Mouse (Mus musculus): ENCODE data around the gene Sec14l3.

Sec14l3 gene

DNA sequence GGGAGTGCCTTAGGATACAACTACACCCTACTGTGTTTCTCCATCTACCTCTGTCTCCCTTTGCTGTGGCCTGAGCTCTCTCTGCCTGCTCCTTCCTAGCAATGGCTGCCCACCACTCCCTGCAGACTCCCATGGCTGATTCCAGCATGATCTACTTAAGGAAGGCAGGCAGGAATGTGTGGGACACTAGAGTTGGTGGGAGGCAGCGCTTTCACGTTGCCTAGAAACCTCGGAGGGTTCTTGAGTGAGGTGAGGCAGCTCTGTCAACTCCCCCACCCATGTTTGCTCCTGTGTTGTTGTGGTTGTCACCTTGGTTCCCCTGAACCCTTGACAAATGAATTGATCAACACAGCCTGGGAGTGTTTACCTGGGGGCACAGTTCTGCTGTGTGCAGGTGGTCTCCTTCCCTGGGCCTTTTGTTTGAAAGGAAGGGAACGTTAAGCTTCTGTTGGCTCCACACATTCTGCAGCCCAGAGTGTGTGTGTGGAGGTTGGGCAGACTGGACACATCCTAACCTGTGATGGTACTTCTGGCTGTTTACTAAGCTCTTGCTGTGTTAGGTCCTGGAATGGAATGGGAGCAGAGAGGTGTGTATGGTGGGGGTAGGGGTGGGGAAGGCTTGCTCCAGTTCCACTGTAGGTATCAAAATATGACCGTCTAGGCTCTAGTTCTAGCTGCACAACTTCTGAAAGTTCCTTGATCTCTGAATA, 3.6 kb upstream of the Sec14l3 start:
- peak; percentile 21 to 47 for DNase-seq (ENCODE audit: low spot score in 2 of 2)

DNA sequence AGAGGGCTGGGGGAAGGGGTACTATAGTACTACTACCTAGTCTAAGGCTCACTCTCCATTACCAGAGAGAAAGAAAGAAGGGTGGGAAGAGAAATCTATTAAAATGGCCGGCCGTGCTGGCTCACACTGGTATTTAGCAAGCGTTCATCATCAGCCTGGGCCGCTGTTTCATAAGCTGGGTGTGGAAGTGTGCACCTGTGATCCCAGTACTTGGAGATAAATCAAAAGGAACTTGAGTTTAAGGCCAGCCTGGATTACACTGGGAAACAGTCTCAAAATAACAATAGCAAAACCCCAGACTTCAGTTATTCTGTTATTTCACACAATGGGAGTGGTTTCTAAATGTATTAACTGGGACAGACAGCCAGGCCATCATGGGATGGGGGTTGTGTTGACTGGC, 2.1 kb upstream of the Sec14l3 start:
- no peak for DNase-seq (ENCODE audit: low spot score in 2 of 2)

DNA sequence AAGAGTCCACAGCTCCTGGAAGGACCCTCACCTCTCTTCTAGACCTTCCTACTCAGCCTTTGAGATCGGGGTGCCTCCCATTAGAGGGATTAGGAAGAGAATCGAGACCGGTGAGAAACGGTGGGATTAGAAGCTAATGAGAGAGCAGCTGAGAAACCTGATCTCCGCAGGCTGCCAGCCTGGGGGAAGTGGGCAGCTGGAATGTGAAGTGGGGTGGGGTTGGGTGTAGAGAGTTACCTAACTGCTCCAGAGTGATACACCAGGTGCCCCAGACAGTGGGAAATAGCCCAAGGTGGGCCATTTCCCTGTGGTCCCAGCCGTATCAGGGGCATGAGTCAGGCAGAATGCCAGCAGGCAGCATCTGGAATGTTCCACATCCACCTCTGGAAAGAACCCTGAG, 1.7 kb upstream of the Sec14l3 start:
- no peak for DNase-seq (ENCODE audit: low spot score in 2 of 2)

DNA sequence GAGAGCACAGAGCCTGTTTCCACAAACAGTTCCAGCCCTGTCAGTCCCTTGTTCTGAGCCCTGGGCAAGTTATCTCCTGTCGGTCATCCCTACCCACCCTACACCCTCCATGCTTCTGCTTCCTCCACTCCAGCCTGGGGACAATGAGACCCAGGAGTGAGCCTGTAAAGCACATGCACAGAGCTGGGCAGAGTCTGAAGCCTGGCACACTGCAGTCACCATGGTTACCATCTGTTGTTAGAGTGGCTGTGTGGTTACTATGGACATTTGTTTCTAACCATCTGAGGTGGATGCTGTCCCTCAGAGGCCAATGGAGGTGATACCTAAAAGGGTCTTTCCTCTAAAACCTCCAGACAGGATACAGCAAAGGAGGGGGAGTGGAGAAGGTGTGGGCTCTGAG, 5.0 kb downstream of the Sec14l3 start:
- peak in 1 of 2 experiments; percentile 25 for DNase-seq (ENCODE audit: low spot score in 2 of 2)

DNA sequence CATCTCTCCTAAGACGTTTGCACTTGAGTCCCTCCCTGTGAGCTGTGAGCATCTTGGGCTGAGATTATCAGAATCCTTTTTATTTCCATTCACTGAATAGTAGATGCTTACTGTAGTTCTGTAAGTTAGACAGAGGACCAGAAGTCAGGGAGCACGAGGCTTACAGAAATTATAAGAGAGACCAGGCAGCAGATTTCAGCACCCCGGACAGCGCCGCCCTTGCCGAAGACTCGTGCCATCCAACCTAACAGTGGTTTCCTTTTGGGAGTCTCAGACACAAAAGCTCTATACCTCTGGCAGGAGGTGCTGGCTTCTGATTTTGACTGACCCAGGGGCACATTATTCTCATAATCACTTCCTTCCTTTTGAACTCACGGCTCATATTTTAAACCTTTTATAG, 12.0 kb downstream of the Sec14l3 start:
- DNase-seq (ENCODE audit: low spot score in 2 of 2): no peak

DNA sequence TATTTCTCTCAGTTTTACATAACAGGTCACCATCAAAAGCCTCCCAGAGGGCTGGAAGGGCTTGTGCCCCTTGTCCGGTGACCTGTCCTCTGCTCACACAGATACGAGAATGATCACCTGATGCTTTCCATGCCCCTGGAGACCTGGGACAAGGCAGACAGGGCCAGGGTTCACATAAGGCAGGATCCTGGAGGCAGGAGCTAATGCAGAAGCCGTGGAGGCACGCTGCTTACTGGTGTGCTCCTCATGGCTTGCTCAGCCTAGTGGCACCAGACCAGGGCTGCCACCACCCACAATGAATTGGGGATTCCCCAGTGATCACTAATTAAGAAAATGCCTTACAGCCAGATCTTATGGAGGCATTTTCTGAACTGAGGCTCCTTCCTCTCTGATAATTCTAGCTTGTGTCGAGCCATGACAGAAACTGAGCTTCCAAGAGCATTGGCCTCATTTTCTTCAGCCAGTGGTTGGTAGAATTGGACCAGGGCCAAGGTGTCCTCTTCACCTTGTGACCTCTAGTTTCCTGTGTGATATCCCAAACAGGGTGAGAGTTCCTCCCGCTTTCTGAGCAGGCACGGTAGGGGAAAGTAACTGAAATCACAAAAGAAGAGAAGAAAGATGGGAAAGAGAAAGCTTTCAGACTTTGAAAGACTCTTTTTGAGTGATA, 13.8 kb downstream of the Sec14l3 start:
- no peak for DNase-seq (ENCODE audit: low spot score in 2 of 2)

DNA sequence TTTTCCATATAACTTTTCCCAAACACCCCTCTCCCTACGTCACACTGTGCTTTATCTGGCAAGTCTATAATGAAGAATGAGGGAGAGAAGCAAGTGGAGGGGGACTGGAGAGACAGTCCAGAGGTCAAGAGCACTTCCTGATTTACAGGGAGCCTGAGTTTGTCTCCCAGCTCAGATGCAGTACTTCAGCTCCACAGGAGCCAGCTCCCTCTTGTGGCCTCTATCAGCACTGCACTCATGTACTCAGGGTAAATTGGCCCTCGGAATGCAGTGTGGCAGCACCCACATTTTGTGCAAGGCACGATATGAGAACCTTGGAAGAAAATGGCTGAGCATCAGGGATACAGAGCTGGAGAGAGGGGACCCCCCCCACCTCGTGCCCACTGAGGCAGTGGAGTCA, 15.6 kb downstream of the Sec14l3 start:
- peak; percentile 84 to 87 for DNase-seq (ENCODE audit: low spot score in 2 of 2)

DNA sequence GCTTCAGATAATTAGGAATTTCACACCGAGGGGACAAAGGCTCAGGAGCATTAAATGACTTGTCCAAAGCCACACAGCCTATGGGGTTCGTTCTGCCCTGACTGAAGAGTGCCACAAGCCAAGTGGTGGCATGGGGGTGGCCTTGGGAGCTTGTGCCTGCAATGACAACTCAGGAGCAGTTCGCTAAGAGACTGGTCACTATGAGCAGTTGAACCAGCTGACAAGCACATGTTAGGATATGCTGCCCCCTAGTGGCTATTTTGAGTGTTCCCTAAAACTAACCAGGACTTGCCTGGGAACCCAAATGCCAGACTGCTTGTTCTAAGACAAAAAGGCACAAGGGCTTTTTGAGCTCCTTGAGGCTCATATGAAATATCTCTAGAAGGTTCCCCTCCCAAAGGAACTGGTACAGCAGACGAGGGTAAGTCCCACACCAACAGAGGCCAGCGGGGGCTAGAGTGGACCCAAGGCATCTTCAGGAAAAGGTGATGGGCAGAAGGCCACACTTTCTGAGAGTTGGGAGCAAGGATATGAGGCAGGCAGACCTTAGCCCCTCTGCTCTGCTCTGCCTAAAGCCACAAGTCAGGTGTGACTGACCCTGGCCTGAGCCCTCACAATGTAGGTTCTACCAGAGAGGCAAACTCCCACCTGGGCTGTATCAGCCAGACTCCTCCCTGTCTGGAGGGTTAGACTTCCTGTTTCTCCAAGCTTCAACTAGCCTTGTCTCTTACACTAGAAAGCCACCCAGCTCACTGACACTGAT, 18.9 kb downstream of the Sec14l3 start:
- peak; percentile 71 to 83 for DNase-seq (ENCODE audit: low spot score in 2 of 2)

DNA sequence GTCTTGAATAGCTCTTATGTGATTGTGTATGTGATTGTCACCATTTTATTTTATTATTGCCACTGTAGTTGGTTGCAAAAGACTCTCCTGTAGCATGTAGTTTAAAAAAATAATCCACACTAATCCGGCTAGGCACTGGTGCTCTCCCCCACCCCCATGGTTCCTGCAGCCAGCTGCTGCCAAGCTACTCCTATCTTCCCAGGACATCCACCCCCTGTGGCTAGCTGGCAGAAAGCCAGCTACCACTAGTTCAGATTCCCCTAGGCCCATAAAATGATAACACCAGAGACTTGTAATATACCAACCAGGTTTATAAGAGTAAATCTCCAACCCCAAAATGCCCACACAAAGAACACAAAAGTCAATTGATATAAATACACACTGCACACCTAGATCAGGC, 21.6 kb downstream of the Sec14l3 start:
- no peak for DNase-seq (ENCODE audit: low spot score in 2 of 2)

DNA sequence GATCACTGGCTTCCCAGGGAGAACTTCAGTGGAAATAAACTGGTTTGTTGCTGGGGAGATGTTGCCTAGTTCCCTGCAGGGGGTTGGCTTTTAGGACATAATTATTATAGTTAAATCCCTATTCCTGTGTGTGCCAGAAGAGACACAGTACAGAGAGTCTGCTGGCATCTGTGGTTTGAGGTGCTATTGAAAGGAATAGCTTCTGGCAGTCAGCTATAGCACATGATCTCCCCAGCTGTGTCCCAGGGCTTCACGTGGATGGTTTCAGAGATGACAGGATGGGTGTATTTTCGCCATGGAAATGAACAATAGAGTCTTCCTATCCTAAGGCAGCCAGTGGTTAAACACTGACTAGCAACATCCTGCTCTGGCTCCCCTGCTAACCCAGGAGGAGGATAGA, 22.6 kb downstream of the Sec14l3 start:
- peak; percentile 33 to 46 for DNase-seq (ENCODE audit: low spot score in 2 of 2)

DNA sequence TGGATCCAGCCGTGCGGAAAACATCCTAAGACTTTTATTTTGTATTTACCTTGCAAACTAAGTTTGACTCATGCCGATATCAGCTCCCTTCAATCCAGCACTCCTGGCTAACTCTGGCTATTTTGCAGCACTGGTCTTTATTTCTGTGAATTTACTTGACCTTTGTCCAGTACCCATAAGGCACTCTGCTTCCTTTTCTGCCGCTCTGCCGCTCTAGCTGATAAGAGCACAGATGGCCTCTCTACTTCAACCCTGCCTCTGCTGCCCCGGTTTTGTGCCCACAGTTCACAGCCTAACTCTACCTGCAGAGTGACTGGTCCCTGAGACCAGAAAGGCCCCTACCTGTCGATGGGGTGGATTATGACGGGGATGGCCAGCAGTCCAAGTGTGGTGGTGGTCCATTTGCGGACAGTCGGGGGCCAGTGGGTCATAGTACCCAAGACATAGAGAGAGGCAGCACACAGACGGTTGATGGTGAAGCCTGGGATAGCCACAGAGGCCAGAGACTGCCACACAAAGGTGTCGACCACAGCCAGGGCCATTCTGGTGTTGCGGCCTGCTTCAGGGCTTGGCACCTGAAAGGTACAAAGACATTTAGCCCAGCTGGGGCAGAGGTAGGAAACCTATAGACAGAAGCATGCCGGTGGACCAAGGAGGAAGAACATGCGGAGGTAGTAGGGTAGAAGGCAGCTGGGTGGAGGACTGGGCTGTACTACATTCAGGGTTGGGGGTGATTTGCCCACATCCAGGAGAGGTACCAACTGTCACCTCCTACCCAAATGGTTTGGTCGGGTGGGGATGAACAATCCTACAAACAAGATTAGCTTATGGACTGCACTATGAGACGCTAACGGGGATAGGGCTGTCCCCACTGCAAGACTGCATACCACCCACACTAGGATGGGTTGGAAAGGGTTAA, 29.1 kb downstream of the Sec14l3 start:
- DNase-seq (ENCODE audit: low spot score in 2 of 2): peak in 1 of 2 experiments; percentile 48

DNA sequence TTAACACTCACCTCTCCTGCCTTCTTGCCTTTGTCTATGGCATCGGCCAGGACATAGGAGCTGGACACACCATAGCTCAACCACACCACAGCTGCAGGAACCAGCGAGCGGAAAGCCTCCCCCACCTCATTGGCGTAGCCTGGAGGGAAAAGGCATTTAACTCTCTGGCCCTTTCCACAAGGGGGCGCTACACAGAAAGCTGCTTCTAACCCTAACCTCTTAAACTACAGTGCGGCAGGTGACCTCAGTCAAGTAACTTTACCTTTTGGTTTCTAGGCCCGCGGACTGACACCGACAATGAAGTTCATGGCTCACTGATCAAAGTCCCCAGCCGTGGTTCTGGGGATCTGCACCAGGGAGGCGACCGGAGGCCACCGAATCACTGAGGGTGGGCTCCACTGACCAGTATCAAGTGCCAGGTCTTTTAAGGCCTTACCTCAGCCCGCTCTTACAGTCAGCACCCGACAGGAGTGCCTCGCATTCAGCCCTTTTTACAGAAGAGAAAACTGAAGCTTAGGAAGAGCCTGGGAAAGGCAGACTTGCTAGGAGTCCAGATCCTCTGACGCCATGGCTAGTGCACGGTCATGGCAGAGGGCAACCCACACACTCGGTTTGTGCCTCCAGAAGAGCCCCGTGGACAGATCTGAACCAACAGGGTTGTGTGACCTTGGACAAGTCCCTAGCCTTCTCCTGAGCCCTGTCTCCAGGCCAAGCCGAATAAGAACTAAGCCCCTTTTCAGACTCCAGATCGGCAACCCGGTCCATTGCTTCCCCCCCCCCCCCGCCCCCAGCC, 29.9 kb downstream of the Sec14l3 start:
- DNase-seq (ENCODE audit: low spot score in 2 of 2): peak; percentile 84 to 85

DNA sequence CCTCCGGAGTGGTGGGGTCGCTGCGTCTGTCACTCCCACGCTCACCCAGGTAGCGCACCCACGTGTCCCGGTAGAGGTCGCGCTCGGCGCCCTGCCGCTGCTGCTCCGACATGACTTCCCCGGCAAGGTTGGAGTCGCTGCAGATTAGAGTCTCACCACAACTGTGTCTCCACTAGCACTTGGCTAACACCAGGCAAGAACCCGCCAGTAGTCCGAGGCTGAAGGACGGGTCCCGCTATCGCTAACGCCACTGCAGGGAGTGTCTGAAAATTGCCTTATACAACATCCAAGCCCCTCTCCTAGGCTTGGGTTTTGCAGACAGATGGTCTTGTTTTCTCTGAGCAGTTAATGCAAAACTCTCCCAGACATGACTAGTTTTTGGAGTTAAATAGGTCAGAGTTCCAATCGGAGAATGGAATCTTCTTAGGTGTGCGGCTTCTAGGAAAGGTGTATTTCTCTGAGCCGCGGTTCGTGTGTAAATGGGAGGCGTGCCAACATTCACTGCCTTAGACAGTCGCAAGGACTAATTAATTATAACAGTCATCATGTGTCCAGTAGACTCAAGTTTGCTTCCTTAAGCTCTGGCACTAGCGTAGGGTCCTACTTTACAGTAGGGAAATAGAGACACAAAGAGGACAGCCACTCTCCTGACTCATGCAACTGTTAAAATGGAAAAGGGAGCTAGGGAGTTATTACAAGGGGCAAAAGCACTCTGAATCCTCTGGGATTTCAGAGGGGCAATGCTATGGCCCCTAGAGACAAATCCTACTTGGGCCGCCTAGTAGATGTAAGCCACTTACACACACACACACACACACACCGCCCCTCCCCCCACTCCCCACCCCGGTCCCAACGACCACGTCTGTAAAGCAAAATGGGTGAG, 30.8 kb downstream of the Sec14l3 start, which contains the start of gene Mtfp1:
Mtfp1 (minus strand) TSS at position 275 of the 883 bp plus-strand sequence.
- peak; percentile 61 to 74 for DNase-seq (ENCODE audit: low spot score in 2 of 2)

DNA sequence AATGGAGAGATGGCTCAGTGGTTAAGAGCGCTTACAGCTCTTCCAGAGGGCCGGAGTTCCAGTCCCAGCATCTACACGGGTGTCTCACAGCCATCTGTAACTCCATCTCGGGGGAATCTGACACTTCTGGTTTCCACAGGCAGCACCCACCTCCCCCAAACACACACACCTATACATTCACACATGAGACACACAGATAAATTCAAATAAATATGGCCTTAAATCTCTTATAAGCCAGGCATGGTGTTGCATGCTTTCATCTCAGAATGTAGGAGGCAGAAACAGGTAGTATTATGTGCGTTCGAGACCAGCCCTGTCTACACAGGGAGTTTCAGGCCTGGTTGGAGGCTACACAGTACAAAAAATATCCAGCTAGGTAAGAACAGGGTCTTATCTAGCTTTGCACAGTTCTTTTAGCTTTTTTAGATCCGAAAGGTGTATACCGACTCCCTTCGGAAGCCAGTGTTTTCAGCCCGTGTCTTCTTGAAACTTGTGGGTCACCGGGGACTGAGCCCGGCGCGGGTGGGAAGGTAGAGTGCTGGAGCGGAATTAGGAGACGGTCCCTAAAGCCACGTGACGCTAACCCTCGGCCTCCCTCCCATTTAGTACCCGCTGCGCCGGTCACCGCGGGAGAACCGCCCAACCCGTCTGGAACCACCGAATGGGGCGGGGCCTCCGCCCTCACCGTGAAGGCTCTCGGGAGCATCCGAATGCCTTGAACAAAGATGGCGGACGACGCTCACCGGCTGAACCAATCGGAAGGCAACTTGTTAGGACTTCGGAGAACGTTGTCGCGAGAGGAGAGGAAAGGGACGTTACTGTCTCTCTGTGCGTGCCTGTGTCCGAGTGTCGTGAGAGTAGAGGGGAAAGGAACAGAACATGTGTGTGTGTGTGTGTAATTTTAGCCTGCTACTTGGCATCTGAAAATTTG, 31.7 kb downstream of the Sec14l3 start:
- peak; percentile 98 for DNase-seq (ENCODE audit: low spot score in 2 of 2)

DNA sequence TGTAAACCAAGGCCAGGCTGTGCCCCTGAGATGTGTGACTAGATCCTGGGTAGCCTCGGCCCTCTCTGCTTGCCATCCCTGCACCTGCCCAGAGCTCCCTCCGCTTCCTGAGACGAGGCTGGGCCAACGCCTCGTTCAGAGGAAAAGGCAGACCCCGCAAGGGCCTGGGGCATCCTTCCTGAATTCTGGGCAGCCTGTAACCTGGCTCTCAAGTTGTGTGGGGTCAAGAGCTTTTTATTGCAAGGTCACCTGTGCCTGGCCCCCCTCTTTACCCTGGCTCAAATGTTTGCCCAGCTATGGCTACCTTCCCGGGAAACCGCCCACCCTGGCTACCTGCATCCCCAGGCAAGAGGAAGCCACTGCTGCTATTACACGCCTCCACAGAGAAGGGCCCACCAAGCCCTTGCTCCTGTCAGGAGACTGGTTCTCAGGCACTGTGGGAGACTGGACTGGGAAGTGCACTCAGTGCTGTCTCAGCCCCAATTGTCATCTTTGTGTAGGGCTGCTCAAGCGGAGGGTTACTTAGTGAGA, 32.5 kb downstream of the Sec14l3 start:
- DNase-seq (ENCODE audit: low spot score in 2 of 2): no peak

DNA sequence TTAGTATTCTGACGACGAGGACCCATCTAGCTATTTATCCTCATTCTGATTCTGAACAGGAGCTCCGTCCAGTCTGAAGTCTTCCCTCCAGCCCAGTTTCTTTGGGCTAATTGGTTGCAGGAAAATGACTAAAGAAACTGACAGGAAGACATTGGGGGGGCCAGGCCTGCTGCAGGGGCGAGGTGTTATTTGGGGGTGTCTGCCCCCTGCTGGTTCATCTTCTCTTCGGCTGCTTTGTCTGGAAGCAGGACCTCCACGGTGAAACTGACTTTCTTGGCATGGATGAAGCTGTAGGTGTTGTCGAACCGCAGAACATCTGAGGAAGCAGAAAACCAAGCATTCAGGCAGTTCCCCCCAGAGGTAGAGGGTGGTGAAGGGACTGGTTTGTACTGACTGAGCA, 33.5 kb downstream of the Sec14l3 start:
- no peak for DNase-seq (ENCODE audit: low spot score in 2 of 2)

DNA sequence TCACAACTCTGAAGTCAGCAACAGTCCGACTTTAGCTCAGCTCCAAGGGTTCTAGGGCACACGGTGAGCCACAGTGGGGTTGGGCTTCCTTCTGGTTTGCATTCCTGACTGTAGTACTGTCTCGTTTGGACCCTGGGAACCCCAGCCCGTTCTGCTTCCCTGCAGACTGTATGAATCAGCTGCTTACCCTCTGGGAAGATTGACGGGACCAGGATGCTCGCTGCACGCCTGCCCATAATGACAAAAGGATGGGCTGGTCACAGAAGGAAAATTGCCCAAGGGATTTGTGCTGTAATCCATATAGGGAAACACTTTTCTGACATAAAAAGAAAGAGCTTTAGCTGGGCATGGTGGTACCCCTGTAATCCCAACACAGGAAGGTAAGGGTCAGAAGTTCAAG, 34.2 kb downstream of the Sec14l3 start:
- DNase-seq (ENCODE audit: low spot score in 2 of 2): no peak

DNA sequence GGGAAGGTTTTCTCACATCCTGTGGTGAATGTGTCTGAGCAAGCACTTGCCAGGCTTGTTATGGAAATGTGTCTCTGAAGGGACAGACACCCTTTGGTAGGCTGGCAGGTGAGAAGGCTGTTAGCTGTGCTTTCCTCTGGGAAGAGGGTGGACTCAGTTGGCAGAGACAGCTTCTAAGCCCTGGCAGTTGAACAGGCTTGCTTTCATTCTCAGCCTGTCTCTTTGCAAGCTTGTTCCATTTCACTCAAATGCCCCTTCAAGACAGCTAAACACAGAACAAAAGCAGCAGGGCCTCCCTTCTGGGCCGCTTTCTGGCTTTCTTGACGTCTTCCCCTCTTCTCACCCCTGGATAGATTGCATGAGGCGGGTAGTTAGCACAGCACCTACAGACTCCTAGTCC, 34.8 kb downstream of the Sec14l3 start:
- DNase-seq (ENCODE audit: low spot score in 2 of 2): no peak

Measured in right cerebral cortex, adult 2 months (tissue).